Mouse (Mus musculus) liver, embryonic 14.5 days (tissue): ENCODE data around the gene Rmdn2.

Experiments
- CTCF ChIP-seq: IDR thresholded peaks from 2 replicates; pipeline ENCODE4 v1.5.1; 2016; ENCODE audit warnings: antibody characterized with exemption, low read depth, control low read depth
- EP300 ChIP-seq: IDR thresholded peaks from 2 replicates; pipeline ENCODE4 v1.6.1; 2016; ENCODE audit warnings: antibody characterized with exemption, low read depth

DNA sequence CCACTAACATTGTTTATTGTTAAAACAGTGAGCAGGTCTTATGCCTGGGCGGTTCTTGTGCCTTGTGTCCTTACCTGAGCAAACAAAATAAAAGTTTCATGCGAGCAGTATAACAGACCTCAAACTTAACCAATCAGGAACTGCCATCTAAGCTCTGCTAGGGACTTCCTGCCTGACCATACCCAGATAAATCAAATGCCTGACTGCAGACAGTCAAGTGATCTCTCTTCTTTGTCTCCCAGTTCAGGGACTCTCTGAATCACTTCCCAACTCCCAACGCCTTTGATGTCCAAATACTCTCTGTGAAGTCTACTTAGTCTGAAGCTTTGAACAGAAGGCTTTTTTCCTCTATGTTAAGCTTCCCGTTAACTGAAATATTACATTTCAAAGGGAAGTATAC lies 28.2 kb upstream of the Rmdn2 start:
- TF ChIP-seq EP300, result no peak
- TF ChIP-seq CTCF, result no peak
